Mouse (Mus musculus): ENCODE measurements around the gene 1700018B08Rik.

- TF ChIP-seq CTCF (IDR thresholded peaks at IDR 0.05; ENCODE audit: control insufficient read depth, insufficient read depth, insufficient read length) (no peak), CEBPB (IDR thresholded peaks at IDR 0.05; ENCODE audit: low read depth) (no peak), MAX (IDR thresholded peaks at IDR 0.05) (no peak), FOSL1 (IDR thresholded peaks at IDR 0.05; ENCODE audit: insufficient read depth, low read length, poor library complexity, severe bottlenecking) (no peak), MYOG (IDR thresholded peaks at IDR 0.05; ENCODE audit: control insufficient read depth, extremely low read depth, insufficient read length) (no peak), MYOD1 (IDR thresholded peaks at IDR 0.05; ENCODE audit: control insufficient read depth, insufficient read length, low read depth) (no peak)
These were observed 11.7 kb downstream of the 1700018B08Rik start for GRCm38 (mm10) chr8:121532381-121532780.
